Mouse (Mus musculus): ENCODE results near the gene Gm17349. TPM values are rescaled to one million over a fixed set of nuclear protein-coding genes. Genes with fewer than 3 reads are reported as not detected.
"Not testable (repeated sequence)": the region's sequence is repeated elsewhere in the genome, so short reads cannot be mapped to it uniquely, and the experiment has no call there.

The Gm17349 gene
- total and polyA plus RNA-seq, 2 experiments from 2014 or later: not detected

DNA sequence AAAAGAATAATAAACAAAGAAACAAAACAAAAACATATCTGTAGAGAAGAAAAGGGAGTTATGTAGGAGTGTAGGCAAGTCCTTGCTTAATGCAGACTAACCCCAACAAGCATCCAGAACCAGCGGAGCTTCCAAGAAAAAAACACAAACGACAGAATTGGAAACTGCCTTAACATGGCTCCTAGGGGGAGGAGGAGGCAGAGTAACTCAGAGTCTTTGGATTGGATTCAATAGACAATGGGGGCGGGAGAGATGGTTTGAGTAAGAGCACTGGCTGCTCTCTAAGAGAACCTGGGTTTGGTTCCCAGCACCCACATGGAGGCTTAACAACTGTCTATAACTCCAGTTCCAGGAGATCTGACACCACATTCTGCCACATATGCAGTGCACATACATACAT, 26.4 kb upstream of the Gm17349 start:
- H3K4me3 ChIP-seq (ENCODE audit: low read depth, low read length): no peak overlapping the region
- DNase-seq (ENCODE audit: low spot score) (no peak), ATAC-seq (ENCODE audit: low FRiP score) (no peak)
- H3K9ac ChIP-seq (replicated peaks; ENCODE audit: low read length, poor library complexity, severe bottlenecking): no peak overlapping the region
- no peaks in the 10 kb centered on the region for H3K27me3 ChIP-seq (ENCODE audit: insufficient read depth, low read length)
- H3K9me3 ChIP-seq (ENCODE audit: low read length): no peaks in the 10 kb centered on the region
- H3K27ac ChIP-seq (ENCODE audit: low read depth, low read length): no peak overlapping the region
- no peaks in the 10 kb centered on the region for H3K4me1 ChIP-seq (ENCODE audit: insufficient read depth, low read length)
- TF ChIP-seq CTCF (IDR thresholded peaks at IDR 0.05): no peak
- 93% methylated on average over 3 of the region's 3 CpGs for WGBS
- peaks cover 18% of the 10 kb centered on the region for H3K36me3 ChIP-seq (ENCODE audit: insufficient read depth, low read length)
- no peak overlapping the region for H3K4me2 ChIP-seq (ENCODE audit: low read depth, low read length, poor library complexity, severe bottlenecking)

DNA sequence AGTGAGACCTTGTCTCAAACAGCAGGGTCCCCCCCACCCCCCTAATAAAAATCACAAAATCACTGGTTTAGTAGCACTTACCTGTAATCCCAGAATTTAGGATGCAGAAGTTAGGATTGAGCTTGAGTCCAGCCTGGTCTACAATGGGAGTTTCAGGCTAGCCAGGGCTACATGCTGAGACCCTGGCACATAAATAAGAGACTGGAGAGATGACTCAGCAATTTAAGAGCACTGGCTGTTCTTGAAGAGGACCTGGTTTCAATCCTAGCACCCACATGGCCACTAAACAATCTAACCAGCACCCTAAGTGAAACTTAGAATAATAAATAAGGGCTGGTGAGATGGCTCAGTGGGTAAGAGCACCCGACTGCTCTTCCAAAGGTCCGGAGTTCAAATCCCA, 25.9 kb upstream of the Gm17349 start:
- DNase-seq (ENCODE audit: low spot score) (no peak), ATAC-seq (ENCODE audit: low FRiP score) (no peak)
- H3K9me3 ChIP-seq (ENCODE audit: low read length): no peaks in the 10 kb centered on the region
- H3K4me1 ChIP-seq (ENCODE audit: insufficient read depth, low read length): peaks cover 3% of the 10 kb centered on the region; the same call in 1 of the 2 replicates
- TF ChIP-seq CTCF (IDR thresholded peaks at IDR 0.05): no peak
- H3K27ac ChIP-seq (ENCODE audit: low read depth, low read length): no peak overlapping the region
- no peak overlapping the region for H3K4me2 ChIP-seq (ENCODE audit: low read depth, low read length, poor library complexity, severe bottlenecking)
- 95% methylated on average over 2 of the region's 2 CpGs for WGBS
- no peak overlapping the region for H3K9ac ChIP-seq (replicated peaks; ENCODE audit: low read length, poor library complexity, severe bottlenecking)
- H3K36me3 ChIP-seq (ENCODE audit: insufficient read depth, low read length): peaks cover 13% of the 10 kb centered on the region
- no peak overlapping the region for H3K4me3 ChIP-seq (ENCODE audit: low read depth, low read length)
- no peaks in the 10 kb centered on the region for H3K27me3 ChIP-seq (ENCODE audit: insufficient read depth, low read length)

DNA sequence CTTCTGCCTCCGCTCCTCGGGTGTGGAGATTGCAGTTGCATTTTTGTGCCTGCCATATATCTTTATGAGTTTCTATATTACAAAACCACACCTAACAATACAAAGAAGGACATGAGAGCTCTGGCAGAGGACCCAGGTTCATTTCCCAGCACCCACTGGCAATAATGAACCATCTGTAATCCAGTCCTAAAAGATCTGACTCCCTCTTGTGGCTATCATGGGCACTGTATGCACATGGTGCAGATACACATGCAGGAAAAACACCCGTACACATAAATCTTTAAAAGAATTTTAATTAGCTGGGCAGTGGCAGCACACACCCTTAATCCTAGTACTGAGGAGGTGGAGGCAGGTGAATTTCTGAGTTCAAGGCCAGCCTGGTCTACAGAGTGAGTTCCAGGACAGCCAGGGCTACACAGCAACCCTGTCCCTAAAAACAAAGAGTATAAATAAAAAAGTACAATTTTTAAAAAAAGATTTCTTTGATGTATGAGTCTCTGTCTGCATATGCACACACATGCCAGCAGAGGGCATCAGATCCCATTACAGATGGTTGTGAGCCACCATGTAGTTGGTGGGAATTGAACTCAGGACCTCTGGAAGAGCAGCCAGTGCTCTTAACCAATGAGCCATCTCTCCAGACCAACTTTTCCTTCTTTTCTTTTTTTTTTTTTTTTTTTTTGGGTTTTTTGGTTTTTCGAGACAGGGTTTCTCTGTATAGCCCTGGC, 23.9 kb upstream of the Gm17349 start:
- H3K36me3 ChIP-seq (ENCODE audit: insufficient read depth, low read length): 0 out of 2 replicates have a peak, but pooled peaks cover 3% of the 10 kb centered on the region
- peaks cover 3% of the 10 kb centered on the region for H3K4me1 ChIP-seq (ENCODE audit: insufficient read depth, low read length)
- H3K4me2 ChIP-seq (ENCODE audit: low read depth, low read length, poor library complexity, severe bottlenecking): no peak overlapping the region
- H3K27me3 ChIP-seq (ENCODE audit: insufficient read depth, low read length): no peaks in the 10 kb centered on the region
- WGBS: 99% methylated on average over 3 of the region's 4 CpGs
- no peak for ATAC-seq (ENCODE audit: low FRiP score)
- no peak for DNase-seq (ENCODE audit: low spot score)
- TF ChIP-seq CTCF (IDR thresholded peaks at IDR 0.05): peak; percentile 35
- H3K27ac ChIP-seq (ENCODE audit: low read depth, low read length): no peak overlapping the region
- H3K9me3 ChIP-seq (ENCODE audit: low read length): no peaks in the 10 kb centered on the region
- no peak overlapping the region for H3K4me3 ChIP-seq (ENCODE audit: low read depth, low read length)
- no peak overlapping the region for H3K9ac ChIP-seq (replicated peaks; ENCODE audit: low read length, poor library complexity, severe bottlenecking)

DNA sequence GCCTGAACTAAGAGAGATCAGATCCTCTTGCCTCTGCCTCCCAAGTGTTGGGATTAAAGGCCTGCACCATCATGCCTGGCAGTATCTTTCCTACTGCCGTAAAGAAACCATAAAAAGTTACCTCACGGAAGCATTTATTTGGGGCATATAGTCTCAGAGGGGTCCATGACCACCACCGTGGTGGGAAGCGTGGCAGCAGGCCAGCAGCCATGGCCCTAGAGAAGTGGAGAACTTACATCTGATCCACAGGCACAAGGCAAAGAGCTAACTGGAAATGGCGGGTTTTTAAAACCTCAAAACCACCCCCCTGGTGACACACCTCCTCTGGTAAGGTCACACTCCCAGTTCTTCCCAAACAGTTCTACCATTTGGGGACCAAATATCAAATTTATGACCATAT, 22.9 kb upstream of the Gm17349 start:
- TF ChIP-seq CTCF (IDR thresholded peaks at IDR 0.05): no peak
- WGBS: 95% methylated on average over 5 of the region's 5 CpGs
- peaks cover 3% of the 10 kb centered on the region for H3K4me1 ChIP-seq (ENCODE audit: insufficient read depth, low read length)
- H3K27ac ChIP-seq (ENCODE audit: low read depth, low read length): no peak overlapping the region
- H3K4me2 ChIP-seq (ENCODE audit: low read depth, low read length, poor library complexity, severe bottlenecking): no peak overlapping the region
- H3K36me3 ChIP-seq (ENCODE audit: insufficient read depth, low read length): 0 out of 2 replicates have a peak, but pooled peaks cover 3% of the 10 kb centered on the region
- DNase-seq (ENCODE audit: low spot score) (no peak), ATAC-seq (ENCODE audit: low FRiP score) (no peak)
- H3K4me3 ChIP-seq (ENCODE audit: low read depth, low read length): no peak overlapping the region
- H3K27me3 ChIP-seq (ENCODE audit: insufficient read depth, low read length): no peaks in the 10 kb centered on the region
- no peak overlapping the region for H3K9ac ChIP-seq (replicated peaks; ENCODE audit: low read length, poor library complexity, severe bottlenecking)
- no peaks in the 10 kb centered on the region for H3K9me3 ChIP-seq (ENCODE audit: low read length)

DNA sequence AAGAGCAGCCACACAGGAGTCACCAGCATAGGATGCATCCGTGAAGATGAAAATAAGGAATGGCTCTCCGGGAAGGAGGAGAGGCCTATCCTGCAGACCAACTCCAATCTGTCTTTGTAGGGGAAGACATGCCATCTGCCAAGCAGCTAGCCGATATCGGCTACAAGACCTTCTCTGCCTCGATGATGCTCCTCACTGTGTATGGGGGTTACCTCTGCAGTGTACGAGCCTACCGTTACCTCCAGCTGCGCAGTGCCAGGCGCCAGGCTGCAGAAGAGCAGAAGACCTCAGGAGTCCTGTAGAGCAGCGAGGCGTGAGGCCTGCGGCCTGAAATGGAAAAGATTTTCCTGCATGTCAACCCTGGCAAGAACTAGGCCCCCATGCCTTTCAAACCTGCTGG, 22.2 kb upstream of the Gm17349 start:
- no peaks in the 10 kb centered on the region for H3K27me3 ChIP-seq (ENCODE audit: insufficient read depth, low read length)
- ATAC-seq (ENCODE audit: low FRiP score) (no peak), DNase-seq (ENCODE audit: low spot score) (no peak)
- no peak overlapping the region for H3K4me2 ChIP-seq (ENCODE audit: low read depth, low read length, poor library complexity, severe bottlenecking)
- no peak for TF ChIP-seq CTCF (IDR thresholded peaks at IDR 0.05)
- no peaks in the 10 kb centered on the region for H3K9me3 ChIP-seq (ENCODE audit: low read length)
- H3K9ac ChIP-seq (replicated peaks; ENCODE audit: low read length, poor library complexity, severe bottlenecking): no peak overlapping the region
- H3K27ac ChIP-seq (ENCODE audit: low read depth, low read length): no peak overlapping the region
- H3K4me1 ChIP-seq (ENCODE audit: insufficient read depth, low read length): peaks cover 3% of the 10 kb centered on the region
- peaks cover 3% of the 10 kb centered on the region; the same call in 1 of the 2 replicates for H3K36me3 ChIP-seq (ENCODE audit: insufficient read depth, low read length)
- WGBS: 98% methylated on average over 12 of the region's 12 CpGs
- H3K4me3 ChIP-seq (ENCODE audit: low read depth, low read length): no peak overlapping the region

DNA sequence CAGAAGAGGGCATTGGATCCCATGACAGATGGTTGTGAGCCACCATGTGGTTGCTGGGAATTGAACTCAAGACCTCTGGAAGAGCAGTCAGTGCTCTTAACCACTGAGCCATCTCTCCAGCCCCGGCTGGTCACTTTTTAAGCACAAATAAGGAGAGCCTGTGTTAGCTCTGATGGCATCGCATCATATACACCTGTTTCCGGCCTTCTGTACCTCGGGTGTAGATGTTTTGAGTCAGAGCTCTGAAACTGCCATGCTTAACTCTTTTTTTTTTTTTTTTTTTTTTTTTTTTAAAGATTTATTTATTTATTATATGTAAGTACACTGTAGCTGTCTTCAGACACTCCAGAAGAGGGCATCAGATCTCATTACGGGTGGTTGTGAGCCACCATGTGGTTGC, 21.7 kb upstream of the Gm17349 start:
- WGBS: 90% methylated on average over 4 of the region's 5 CpGs
- not testable (repeated sequence) for H3K36me3 ChIP-seq (ENCODE audit: insufficient read depth, low read length); H3K4me3 ChIP-seq (ENCODE audit: low read depth, low read length); DNase-seq (ENCODE audit: low spot score); H3K9me3 ChIP-seq (ENCODE audit: low read length); H3K27me3 ChIP-seq (ENCODE audit: insufficient read depth, low read length); H3K4me1 ChIP-seq (ENCODE audit: insufficient read depth, low read length); H3K9ac ChIP-seq (replicated peaks; ENCODE audit: low read length, poor library complexity, severe bottlenecking); H3K4me2 ChIP-seq (ENCODE audit: low read depth, low read length, poor library complexity, severe bottlenecking); ATAC-seq (ENCODE audit: low FRiP score); H3K27ac ChIP-seq (ENCODE audit: low read depth, low read length)

Data from midbrain, postnatal 0 days (tissue).